Mouse (Mus musculus): ENCODE results near the gene AI182371.
A peak's percentile ranks its signal among the peaks of the same experiment; 100 is the strongest.

Gene AI182371

GRCm38 (mm10) chr2:35101443-35101842 is at the start of gene AI182371:
Gene AI182371 (minus strand): TSS chr2:35101543.
- no peak for DNase-seq (ENCODE audit: low read depth, low spot score)

DNA sequence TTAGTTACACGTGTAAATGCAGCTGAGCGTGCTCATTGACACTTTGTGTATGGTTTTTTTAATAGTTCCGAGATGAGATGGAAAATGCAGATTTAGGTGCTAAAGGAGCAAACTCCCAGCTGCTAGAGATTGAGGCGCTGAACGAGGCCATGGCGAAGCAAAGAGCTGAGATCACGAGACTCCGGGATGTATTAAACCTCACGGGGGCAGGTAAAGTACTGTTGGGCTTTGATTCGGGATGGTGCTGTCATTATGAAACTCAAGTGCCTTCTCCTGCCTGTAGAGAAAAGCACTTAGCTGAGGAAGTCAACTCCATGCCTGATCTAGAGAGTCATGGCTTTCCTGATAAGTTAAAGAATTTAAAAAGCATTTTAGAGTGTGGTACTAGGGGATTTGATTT is 47.5 kb upstream of the AI182371 start:
- no peak for DNase-seq (ENCODE audit: low read depth, low spot score)

GRCm38 (mm10) chr2:35141673-35142072 is 40.3 kb upstream of the AI182371 start:
- DNase-seq (ENCODE audit: low read depth, low spot score) = no peak

DNA sequence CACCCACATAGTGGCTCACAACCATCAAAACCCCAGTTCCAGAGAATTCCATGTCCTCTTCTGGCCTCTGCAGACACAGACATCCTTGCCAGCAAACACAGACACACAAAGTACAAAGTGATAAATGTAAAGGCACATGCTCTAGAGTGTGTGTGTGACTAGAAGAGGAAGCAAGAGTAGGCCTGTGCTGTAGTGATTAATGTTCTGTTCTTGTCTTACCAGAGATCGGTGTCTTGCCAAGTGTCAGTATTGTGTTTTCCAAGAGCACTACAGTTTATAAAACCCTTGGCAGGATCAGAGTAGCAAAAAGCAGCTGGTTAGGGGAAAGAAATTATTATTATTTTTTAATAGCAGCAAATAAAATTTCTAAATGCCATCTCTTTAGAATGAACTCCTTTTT is 37.2 kb upstream of the AI182371 start:
- no peak for DNase-seq (ENCODE audit: low read depth, low spot score)

DNA sequence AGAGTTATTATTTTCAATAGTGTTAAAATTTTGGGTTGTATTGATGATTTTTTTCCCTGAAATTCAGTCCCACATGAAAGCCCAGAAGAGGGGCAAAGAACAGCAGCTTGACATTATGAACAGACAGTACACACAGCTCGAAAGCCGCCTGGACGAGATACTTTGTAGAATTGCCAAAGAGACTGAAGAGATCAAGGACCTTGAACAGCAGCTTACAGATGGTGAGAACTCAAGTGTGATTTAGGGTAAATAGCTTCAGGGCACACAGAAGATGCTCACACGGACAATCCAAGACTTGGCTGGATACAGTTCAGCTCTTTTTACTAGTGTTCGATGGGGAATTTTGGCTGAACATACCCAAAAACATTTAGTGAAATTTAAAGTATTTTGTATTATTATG is 32.5 kb upstream of the AI182371 start:
- DNase-seq (ENCODE audit: low read depth, low spot score) = no peak

- no peak for DNase-seq (ENCODE audit: low read depth, low spot score)
Observed at GRCm38 (mm10) chr2:35132662-35133055, 31.3 kb upstream of the AI182371 start.

- peak; percentile 96 for DNase-seq (ENCODE audit: low read depth, low spot score)
Observed at GRCm38 (mm10) chr2:35131991-35132661, 30.8 kb upstream of the AI182371 start.

DNA sequence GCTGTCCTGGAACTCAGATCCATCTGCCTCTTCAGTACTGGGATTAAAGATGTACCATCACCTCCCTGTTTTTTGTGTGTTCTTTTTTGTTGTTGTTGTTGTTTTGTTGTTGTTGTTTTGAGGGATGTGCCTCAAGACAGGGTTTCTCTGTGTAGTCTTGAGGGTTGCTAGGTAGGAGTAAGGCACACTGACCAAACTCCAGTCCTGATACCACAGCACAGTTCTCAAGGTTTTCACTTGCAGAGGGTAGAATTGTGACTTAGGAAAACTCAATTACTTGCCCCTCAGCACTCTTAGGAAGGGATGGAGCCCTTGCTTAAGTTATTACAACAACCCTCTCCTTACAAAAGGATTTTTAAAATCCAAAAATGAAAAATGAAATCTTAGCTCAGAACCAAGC is 30.1 kb upstream of the AI182371 start:
- no peak for DNase-seq (ENCODE audit: low read depth, low spot score)

DNA sequence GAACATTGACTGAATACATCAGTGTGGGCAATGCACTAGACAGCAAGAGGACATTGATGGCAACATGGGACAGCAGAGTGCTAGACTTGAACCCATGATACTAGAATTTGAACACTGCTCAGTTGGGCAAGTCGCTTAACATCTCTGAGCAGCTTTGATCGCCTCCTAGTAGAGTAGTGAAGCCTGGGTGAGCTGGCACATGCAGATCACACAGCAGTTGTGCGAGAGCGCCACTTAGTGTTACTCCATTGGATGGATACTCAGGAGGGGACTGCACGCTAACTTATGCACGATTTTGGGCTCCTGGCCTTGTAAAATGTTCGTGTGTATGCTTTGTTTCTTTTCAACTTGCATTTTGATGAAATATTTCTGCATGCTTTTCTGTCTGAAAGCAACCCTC is 23.4 kb upstream of the AI182371 start:
- DNase-seq (ENCODE audit: low read depth, low spot score) = no peak

- no peak for DNase-seq (ENCODE audit: low read depth, low spot score)
Observed at GRCm38 (mm10) chr2:35110521-35110920, 9.2 kb upstream of the AI182371 start.

- no peak for DNase-seq (ENCODE audit: low read depth, low spot score)
Observed at GRCm38 (mm10) chr2:35109924-35110304, 8.6 kb upstream of the AI182371 start.

DNA sequence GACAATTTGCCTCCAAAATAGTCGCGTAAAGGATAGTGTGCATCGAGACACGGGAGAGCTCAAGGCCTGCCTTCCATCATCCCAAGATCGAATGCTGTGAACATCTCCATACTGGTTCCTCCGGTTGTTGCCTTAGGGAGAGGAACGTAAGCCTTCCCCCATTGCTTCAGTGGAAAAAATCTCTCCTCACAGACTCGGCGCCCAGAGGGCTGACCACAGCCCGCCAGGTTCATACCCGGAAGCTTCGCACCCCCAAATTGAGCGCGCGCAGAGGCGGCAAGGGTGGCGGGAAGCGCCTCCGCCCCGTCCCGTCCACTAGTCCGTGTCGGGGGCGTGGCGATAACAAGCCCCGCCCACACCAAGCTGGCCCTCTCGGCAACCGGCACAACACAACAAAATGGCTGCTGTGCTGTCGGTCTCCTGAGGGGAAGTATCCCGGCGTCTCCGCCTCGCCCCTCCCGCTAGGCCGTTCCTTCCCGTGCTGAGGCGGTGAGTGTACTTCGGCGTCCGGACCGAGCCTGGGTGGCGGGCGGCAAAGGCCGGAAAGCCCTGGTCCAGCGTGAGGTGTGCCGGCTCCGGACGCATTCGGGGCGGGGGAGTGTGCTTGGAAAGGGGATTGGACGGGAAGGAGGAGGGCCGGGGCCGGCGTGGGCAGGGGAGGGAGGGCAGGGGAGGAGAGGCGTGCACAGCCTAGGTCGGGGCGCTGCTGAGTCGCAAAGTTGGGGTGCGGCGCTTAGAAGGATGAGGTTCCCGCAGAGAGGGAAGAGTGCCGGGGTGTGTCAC is 8.0 kb upstream of the AI182371 start, which contains the start of gene Cntrl:
TSS of gene Cntrl (plus strand) at position 352 of the 783 bp plus-strand sequence.
- peak; percentile 92 for DNase-seq (ENCODE audit: low read depth, low spot score)

DNA sequence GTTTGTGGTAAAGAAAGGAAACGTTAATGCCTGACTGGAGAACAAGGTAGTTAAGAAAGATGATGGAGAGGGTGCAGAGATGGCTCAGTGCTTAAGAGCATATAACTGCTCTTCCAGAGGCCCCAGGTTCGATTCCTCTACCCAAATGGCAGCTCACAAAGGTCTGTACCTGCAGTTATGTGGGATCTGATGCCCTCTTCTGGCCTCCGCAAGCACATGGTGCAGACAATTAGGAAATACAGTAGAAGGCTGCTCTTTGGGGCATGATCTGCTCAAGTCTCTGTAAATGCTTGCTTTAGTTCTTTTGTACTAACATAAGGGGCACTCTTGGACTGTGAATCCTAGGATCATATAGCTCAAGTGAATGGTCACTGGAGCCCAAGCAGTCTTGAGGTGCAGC is 7.4 kb upstream of the AI182371 start:
- DNase-seq (ENCODE audit: low read depth, low spot score) = peak; percentile 44

DNA sequence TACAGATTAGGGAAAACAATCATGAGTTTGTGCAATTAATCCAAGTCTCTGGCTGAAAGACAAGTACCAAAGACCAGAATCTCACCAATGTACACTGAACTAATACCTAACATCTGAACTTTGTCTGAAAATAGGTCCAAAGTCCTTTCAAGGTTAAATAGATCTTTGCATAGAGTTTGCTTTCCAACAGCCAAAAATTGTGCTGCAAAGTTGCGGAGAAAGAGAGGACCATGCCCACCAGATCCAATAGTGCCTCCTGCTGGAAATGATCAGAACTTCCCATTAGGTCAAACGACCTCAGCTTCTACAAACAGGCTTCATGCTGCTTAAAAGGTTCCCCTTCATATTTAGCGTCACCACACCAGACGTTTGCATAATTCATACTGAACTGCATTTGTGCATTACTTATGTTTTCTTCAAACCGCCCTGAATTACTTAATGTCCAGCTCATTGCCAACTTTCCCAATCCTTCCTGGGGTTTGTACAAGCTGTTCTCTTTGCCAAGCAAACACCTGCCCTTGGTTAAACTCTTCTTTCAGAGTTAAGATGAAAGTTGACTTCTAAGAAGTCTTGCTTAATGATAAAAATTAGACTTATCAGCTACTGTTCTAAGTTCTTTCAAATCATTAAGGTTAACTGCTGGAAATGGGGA is 6.8 kb upstream of the AI182371 start:
- peak; percentile 46 for DNase-seq (ENCODE audit: low read depth, low spot score)

DNA sequence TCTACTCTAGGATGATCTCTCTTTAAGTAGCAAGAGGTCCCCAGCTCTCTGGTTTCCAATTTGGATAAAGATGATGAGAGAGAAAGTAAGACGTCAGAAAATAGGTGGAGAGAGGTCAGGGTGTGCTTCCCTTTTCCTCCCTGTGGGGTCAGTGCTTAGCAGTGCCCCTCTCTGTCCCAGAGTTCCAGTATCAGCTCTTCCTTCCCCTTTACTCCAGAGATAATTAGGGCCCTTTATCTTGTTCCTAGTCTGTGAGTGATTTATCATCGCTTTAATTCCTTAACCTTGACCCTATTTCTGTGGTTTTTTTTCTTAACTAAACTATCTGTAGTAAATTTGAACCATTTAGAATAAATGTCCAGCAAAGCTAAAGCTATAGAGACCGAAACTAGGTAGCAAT is 3.5 kb upstream of the AI182371 start:
- DNase-seq (ENCODE audit: low read depth, low spot score) = no peak

GRCm38 (mm10) chr2:35103558-35103957 is 2.2 kb upstream of the AI182371 start:
- DNase-seq (ENCODE audit: low read depth, low spot score) = no peak

DNA sequence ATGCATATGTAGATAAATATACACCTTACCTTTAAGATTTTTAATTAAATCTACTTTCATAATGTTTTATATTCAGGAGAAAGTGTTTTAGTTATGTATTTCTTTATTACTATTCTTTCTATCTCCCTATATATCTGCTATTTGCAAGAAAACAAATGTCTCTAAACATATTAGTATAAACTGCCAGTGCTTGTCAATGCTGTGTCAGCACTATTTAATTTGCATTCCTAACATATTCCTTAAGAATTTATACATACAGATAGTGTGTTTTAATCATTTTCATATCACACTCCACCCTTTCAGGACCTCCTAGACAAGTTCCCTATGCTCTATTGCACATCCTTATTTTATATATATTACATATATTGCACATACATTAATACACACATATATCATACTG is 1.4 kb upstream of the AI182371 start:
- DNase-seq (ENCODE audit: low read depth, low spot score) = no peak

DNA sequence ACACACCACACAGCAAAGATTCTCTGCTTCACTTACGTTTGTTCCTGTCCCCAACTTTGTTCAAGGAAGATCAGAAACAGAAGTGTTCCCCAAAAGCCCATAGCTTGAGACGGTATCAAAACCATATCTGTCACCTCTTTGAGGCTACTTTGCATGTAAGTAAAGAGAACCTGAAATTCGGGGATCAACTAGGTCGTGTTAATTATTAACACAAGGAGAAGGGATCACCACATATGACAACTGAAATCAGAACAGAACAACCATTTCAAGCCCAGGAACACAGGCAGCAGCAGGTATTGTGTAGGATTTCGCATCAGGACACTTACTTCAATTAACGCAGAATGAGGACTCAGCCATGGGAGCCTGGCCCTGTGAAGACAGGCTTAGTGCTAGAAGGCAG is 814 bp downstream of the AI182371 start:
- no peak for DNase-seq (ENCODE audit: low read depth, low spot score)

DNA sequence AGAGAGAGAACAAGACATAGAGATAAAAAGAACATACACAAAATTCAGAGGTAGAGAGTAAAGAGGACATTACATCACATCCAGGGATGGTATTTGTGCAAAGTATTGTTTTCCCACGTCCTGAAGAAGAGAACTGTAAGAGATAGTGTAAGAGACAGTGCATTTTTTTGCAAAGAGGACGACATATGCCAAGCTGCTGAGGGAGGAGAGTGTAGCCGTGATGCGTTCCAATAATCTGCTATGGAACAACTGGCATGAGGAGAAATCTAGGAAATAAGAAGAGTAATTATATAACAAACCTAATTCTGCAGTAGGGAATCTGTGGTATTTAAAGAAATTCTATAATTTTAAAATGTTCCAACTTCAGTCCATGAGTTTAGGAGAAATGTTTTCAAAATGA is 13.9 kb downstream of the AI182371 start:
- no peak for DNase-seq (ENCODE audit: low read depth, low spot score)

- DNase-seq (ENCODE audit: low read depth, low spot score) = no peak
Observed at GRCm38 (mm10) chr2:35079166-35079565, 22.2 kb downstream of the AI182371 start.

GRCm38 (mm10) chr2:35074328-35074727 is 27.0 kb downstream of the AI182371 start:
- no peak for DNase-seq (ENCODE audit: low read depth, low spot score)

DNA sequence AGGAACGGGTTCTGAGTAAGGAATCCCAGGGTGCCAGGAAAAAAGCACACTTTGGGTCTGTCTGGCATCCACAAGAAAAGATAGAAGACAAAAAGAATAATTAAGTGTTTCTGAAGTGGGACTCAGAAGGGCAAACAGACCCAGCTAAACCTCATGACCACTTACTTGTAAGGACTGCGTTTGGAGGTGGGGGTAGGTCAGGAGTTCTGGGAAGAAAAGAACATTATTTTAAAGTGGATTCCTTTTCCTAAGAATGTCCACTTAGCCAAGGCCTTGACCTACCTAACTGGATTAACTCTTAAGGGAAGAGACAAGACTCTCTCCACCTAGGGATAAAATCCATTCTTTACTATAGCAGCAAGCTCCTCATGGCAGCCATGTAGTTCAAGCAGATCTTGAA is 28.8 kb downstream of the AI182371 start:
- no peak for DNase-seq (ENCODE audit: low read depth, low spot score)

GRCm38 (mm10) chr2:35070275-35070674 is 31.1 kb downstream of the AI182371 start:
- DNase-seq (ENCODE audit: low read depth, low spot score) = no peak
